Mouse (Mus musculus) midbrain, embryonic 14.5 days (tissue): Measurements from ENCODE around the gene Hdac1. TPM values are rescaled to one million over a fixed set of nuclear protein-coding genes. Genes with fewer than 3 reads are reported as not detected.

Experiments used
- ATAC-seq: fragments of 200-750 bp; cut with Nextera tagmentation; 2 replicates; pipeline ENCODE4 v1.8.0; 2017; ENCODE audit warnings: moderate number of reproducible peaks, moderate library complexity; ENCODE audit not compliant: low FRiP score, low TSS enrichment
- DNase-seq: peaks from one replicate; pipeline ENCODE4 v3.0.0-alpha.2; 2015
- H3K27ac ChIP-seq: fragments of 300-500 bp; sonication (generic); replicated peaks from 2 replicates; pipeline ENCODE4 v1.5.1; 2014; ENCODE audit warnings: mild to moderate bottlenecking, low read depth, low read length, moderate library complexity
- H3K27me3 ChIP-seq: fragments of 300-500 bp; sonication (generic); 2 replicates; pipeline ENCODE4 v1.6.1; 2014; ENCODE audit warnings: low read length, control low read depth, mixed read lengths; ENCODE audit not compliant: control insufficient read depth, insufficient read depth
- H3K36me3 ChIP-seq: fragments of 300-500 bp; sonication (generic); 2 replicates; pipeline ENCODE4 v1.6.1; 2014; ENCODE audit warnings: low read length, control low read depth; ENCODE audit not compliant: control insufficient read depth, insufficient read depth
- H3K4me1 ChIP-seq: fragments of 300-500 bp; sonication (generic); 2 replicates; pipeline ENCODE4 v1.6.1; 2014; ENCODE audit warnings: mild to moderate bottlenecking, antibody characterized with exemption, low read length, control low read depth; ENCODE audit not compliant: control insufficient read depth, insufficient read depth
- H3K4me2 ChIP-seq: fragments of 300-500 bp; sonication (generic); 2 replicates; pipeline ENCODE4 v1.6.1; 2014; ENCODE audit warnings: mild to moderate bottlenecking, low read length, moderate library complexity
- H3K4me3 ChIP-seq: fragments of 300-500 bp; sonication (generic); replicated peaks from 2 replicates; pipeline ENCODE4 v1.5.1; 2014; ENCODE audit warnings: low read depth, low read length
- H3K9ac ChIP-seq: fragments of 300-500 bp; sonication (generic); replicated peaks from 2 replicates; pipeline ENCODE4 v1.6.1; 2014; ENCODE audit warnings: mild to moderate bottlenecking, low read length, moderate library complexity
- H3K9me3 ChIP-seq: fragments of 300-500 bp; sonication (generic); 2 replicates; pipeline ENCODE4 v1.6.1; 2016; ENCODE audit warnings: low read length, control low read depth, mixed read lengths; ENCODE audit not compliant: control insufficient read depth
- WGBS: fragments of 180-500 bp; shearing (Covaris S2); extraction: QIAGEN DNeasy Blood & Tissue Kit; methylation state at CpG from one replicate; pipeline ENCODE4 v1.1.7; 2014; 5-methylcytosine and 5-hydroxymethylcytosine counted together
- microRNA-seq: library from miRNA; unstranded; fragments of <30 nt; microRNA quantifications from one replicate; pipeline ENCODE4, GENCODE M21; 2016
- polyA plus RNA-seq: library from polyadenylated mRNA; unstranded; fragments of >200 nt; fragmentation: Nextera tagmentation; extraction: Ambion mirVana; gene quantifications from 2 replicates; pipeline ENCODE4 v1.2.1, GENCODE M21; 2014

Hdac1 gene
- polyA plus RNA-seq, 1 experiment from 2014 or later: 101 TPM

GRCm38 (mm10) chr4:129490972-129491880 is 51.3 kb downstream of the Hdac1 start, which contains the start of the genes Tssk3 and Fam229a:
Tssk3 (minus strand) TSS chr4:129491022.
Fam229a (plus strand) TSS chr4:129491190.
- peak within 1 kb of the TSS; percentile 63 for H3K4me2 ChIP-seq
- DNase-seq (peak; percentile 76), ATAC-seq (0 out of 2 replicates have a peak, but pooled peaks have one; percentile 50)
- peak within 1 kb of the TSS; percentile 31 for H3K4me3 ChIP-seq
- peak within 1 kb of the TSS; percentile 46; the same call in 1 of the 2 replicates for H3K9ac ChIP-seq
- peaks cover 16% of the 10 kb centered on the region; the same call in 1 of the 2 replicates for H3K4me1 ChIP-seq
- no peak within 1 kb of the TSS for H3K27ac ChIP-seq
- peaks cover 32% of the 10 kb centered on the region for H3K36me3 ChIP-seq
- H3K27me3 ChIP-seq: peaks cover 22% of the 10 kb centered on the region
- no peaks in the 10 kb centered on the region for H3K9me3 ChIP-seq
- WGBS: 3% methylated on average over 69 of the region's 70 CpGs

- DNase-seq (no peak), ATAC-seq (no peak)
- Histone ChIP-seq H3K9ac (no peak overlapping the region), H3K4me2 (no peak overlapping the region), H3K4me3 (no peak overlapping the region), H3K27ac (no peak overlapping the region), H3K27me3 (no peaks in the 10 kb centered on the region), H3K9me3 (no peaks in the 10 kb centered on the region), H3K36me3 (peaks cover 85% of the 10 kb centered on the region), H3K4me1 (no peaks in the 10 kb centered on the region)
- 92% methylated on average over 1 of the region's 1 CpGs for WGBS
Measured at GRCm38 (mm10) chr4:129481090-129481489, 61.4 kb downstream of the Hdac1 start.

DNA sequence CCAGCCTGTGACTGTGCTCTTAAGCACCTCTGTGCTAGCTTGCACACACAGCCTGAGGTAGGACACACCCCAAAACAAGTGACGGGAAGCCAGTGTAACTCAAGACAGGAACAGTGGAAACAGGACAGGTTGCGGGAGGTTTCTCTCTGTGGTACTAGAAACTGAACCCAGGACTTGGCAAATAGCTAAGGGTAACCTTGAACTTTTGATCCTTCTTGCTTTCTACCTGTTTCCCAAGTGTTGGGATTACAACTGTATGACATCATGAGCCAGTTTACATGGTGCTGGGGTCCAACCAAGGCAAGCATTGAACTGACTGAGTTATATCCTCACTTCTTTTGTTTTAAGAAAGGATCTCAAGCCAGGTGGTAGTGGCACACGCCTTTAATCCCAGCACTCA is 62.6 kb downstream of the Hdac1 start:
- H3K9ac ChIP-seq: no peak overlapping the region
- H3K4me3 ChIP-seq: no peak overlapping the region
- DNase-seq: no peak
- H3K9me3 ChIP-seq: no peaks in the 10 kb centered on the region
- H3K36me3 ChIP-seq: peaks cover 83% of the 10 kb centered on the region
- WGBS: 91% methylated on average over 3 of the region's 3 CpGs
- ATAC-seq: no peak
- no peaks in the 10 kb centered on the region for H3K27me3 ChIP-seq
- H3K27ac ChIP-seq: no peak overlapping the region
- H3K4me2 ChIP-seq: no peak overlapping the region
- H3K4me1 ChIP-seq: no peaks in the 10 kb centered on the region

DNA sequence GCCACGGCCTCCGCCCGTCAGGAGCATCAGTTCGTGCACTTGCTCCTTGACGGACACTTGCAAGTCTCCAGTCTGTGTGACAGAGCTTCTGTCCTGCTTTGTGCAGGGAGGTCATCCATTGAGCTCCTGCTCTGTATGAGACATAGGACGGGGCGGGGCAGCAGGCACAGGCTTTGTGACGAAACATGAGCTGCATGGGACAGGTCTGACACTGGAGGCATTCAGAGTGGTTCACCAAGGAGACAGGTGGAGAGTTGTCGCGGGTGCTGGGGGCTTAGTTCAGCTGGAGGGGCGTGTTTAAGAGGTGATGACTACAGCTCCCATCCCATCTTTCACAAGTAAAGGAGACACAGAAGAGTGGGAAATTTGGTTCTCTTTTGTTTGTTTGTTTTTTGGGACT is 66.5 kb downstream of the Hdac1 start:
- Histone ChIP-seq H3K9me3 (no peaks in the 10 kb centered on the region), H3K27ac (no peak overlapping the region), H3K36me3 (peaks cover 88% of the 10 kb centered on the region), H3K4me2 (no peak overlapping the region), H3K27me3 (no peaks in the 10 kb centered on the region), H3K4me3 (no peak overlapping the region), H3K4me1 (no peaks in the 10 kb centered on the region), H3K9ac (no peak overlapping the region)
- ATAC-seq (no peak), DNase-seq (no peak)
- WGBS: 92% methylated on average over 11 of the region's 11 CpGs

Small RNA genes lying within 50 kb of the gene (microRNA-seq; reads per million reads assigned to microRNA genes)
- gene Mir8119: not detected

Other genes with a start within 250 kb of the Hdac1 start
- 280 and 349 TPM in 2 replicates for gene Rbbp4, start 207.3 kb downstream of the Hdac1 start, polyA plus RNA-seq
- gene Zbtb8os, start 207.0 kb downstream of the Hdac1 start, polyA plus RNA-seq: 22.9 and 26.3 TPM in 2 replicates
- 12.4 and 13.3 TPM in 2 replicates for gene Zbtb8a, start 164.6 kb downstream of the Hdac1 start, polyA plus RNA-seq
- gene Zbtb8b, start 101.9 kb downstream of the Hdac1 start, polyA plus RNA-seq: 15.9 and 17.6 TPM in 2 replicates
- 31.4 and 35.7 TPM in 2 replicates for gene Bsdc1, start 81.1 kb downstream of the Hdac1 start, polyA plus RNA-seq
- 0.38 and 0.74 TPM in 2 replicates for gene Tssk3, start 51.7 kb downstream of the Hdac1 start, polyA plus RNA-seq
- 0.69 TPM in 1 of 2 replicates, not detected in the other for gene Fam229a, start 51.5 kb downstream of the Hdac1 start, polyA plus RNA-seq
- gene Marcksl1, start 29.1 kb downstream of the Hdac1 start, polyA plus RNA-seq: 1,591 and 1,713 TPM in 2 replicates
- 9.0 and 13.6 TPM in 2 replicates for gene Lck, start 30.9 kb upstream of the Hdac1 start, polyA plus RNA-seq
- 0.24 TPM in 1 of 2 replicates, not detected in the other for gene Fam167b, start 35.8 kb upstream of the Hdac1 start, polyA plus RNA-seq
- gene Eif3i, start 57.9 kb upstream of the Hdac1 start, polyA plus RNA-seq: 232 and 238 TPM in 2 replicates
- gene Tmem234, start 58.0 kb upstream of the Hdac1 start, polyA plus RNA-seq: 181 and 186 TPM in 2 replicates
- 2.9 and 4.4 TPM in 2 replicates for gene Dcdc2b, start 71.5 kb upstream of the Hdac1 start, polyA plus RNA-seq
- gene Iqcc, start 76.4 kb upstream of the Hdac1 start, polyA plus RNA-seq: 25.0 and 28.0 TPM in 2 replicates
- gene Ccdc28b, start 81.2 kb upstream of the Hdac1 start, polyA plus RNA-seq: 127 and 147 TPM in 2 replicates
- gene Txlna, start 98.4 kb upstream of the Hdac1 start, polyA plus RNA-seq: 37.4 and 64.1 TPM in 2 replicates
- gene Kpna6, start 130.1 kb upstream of the Hdac1 start, polyA plus RNA-seq: 16.2 and 17.1 TPM in 2 replicates
- 43.5 and 48.6 TPM in 2 replicates for gene Tmem39b, start 154.1 kb upstream of the Hdac1 start, polyA plus RNA-seq
- gene Khdrbs1, start 199.6 kb upstream of the Hdac1 start, polyA plus RNA-seq: 119 and 154 TPM in 2 replicates